Mouse (Mus musculus): ENCODE data around the gene Uaca. TPM values are rescaled to one million over a fixed set of nuclear protein-coding genes. Genes with fewer than 3 reads are reported as not detected.

The Uaca gene
- polyA plus RNA-seq, 1 experiment from 2014 or later = 7.3 TPM

DNA sequence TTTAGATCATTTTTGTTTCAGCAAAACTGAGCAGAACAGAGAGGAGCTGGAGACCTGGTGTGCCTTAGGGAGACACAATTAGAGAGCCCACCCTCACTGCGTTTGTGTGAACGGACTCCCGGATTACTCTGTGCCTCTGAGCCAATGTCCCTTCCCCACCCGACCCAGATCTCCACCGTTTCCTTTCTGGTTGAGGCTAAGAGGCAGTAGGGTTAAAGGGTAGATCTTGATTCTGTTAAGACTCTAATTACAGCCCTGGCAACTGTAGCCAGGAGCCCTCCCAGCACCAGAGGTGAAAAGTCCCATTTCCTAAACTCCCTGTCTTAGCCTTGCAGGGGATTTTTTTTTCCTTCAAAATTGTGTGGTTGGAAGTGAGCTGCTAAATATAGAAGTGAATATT, 47.1 kb downstream of the Uaca start:
- H3K27ac ChIP-seq = no peak overlapping the region
- H3K4me3 ChIP-seq = no peak overlapping the region
- no peak for ATAC-seq
- H3K4me1 ChIP-seq = peaks cover 8% of the 10 kb centered on the region; the same call in 1 of the 2 replicates
- no peaks in the 10 kb centered on the region for H3K36me3 ChIP-seq
- H3K27me3 ChIP-seq (replicated peaks) = no peaks in the 10 kb centered on the region
- no peaks in the 10 kb centered on the region for H3K9me3 ChIP-seq (replicated peaks)
- no peak overlapping the region for H3K9ac ChIP-seq
- no peak overlapping the region for H3K4me2 ChIP-seq
- WGBS (ENCODE audit: insufficient replicate concordance) = 50% methylated on average over 5 of the region's 5 CpGs

- no peaks in the 10 kb centered on the region for H3K36me3 ChIP-seq
- no peak overlapping the region for H3K4me3 ChIP-seq
- no peak overlapping the region for H3K27ac ChIP-seq
- WGBS (ENCODE audit: insufficient replicate concordance) = 64% methylated on average over 6 of the region's 6 CpGs
- H3K4me1 ChIP-seq = no peaks in the 10 kb centered on the region
- no peaks in the 10 kb centered on the region for H3K9me3 ChIP-seq (replicated peaks)
- ATAC-seq = peak; percentile 46; the same call in 1 of the 2 replicates
- H3K9ac ChIP-seq = no peak overlapping the region
- no peak overlapping the region for H3K4me2 ChIP-seq
- H3K27me3 ChIP-seq (replicated peaks) = no peaks in the 10 kb centered on the region
Measured at GRCm38 (mm10) chr9:60843415-60844076, 49.2 kb downstream of the Uaca start.

- no peaks in the 10 kb centered on the region for H3K9me3 ChIP-seq (replicated peaks)
- no peak overlapping the region for H3K27ac ChIP-seq
- H3K27me3 ChIP-seq (replicated peaks) = no peaks in the 10 kb centered on the region
- H3K4me3 ChIP-seq = no peak overlapping the region
- H3K9ac ChIP-seq = no peak overlapping the region
- H3K4me2 ChIP-seq = no peak overlapping the region
- WGBS (ENCODE audit: insufficient replicate concordance) = 62% methylated on average over 9 of the region's 9 CpGs
- H3K4me1 ChIP-seq = no peaks in the 10 kb centered on the region
- ATAC-seq = no peak
- no peaks in the 10 kb centered on the region; the same call in 1 of the 2 replicates for H3K36me3 ChIP-seq
Measured at GRCm38 (mm10) chr9:60848730-60849129, 54.4 kb downstream of the Uaca start.

- Histone ChIP-seq H3K27ac (no peak overlapping the region), H3K4me2 (no peak overlapping the region), H3K9me3 (replicated peaks) (no peaks in the 10 kb centered on the region), H3K9ac (no peak overlapping the region), H3K27me3 (replicated peaks) (no peaks in the 10 kb centered on the region), H3K4me1 (no peaks in the 10 kb centered on the region), H3K4me3 (no peak overlapping the region), H3K36me3 (peaks cover 4% of the 10 kb centered on the region; the same call in 1 of the 2 replicates)
- ATAC-seq = no peak
- 67% methylated on average over 12 of the region's 12 CpGs for WGBS (ENCODE audit: insufficient replicate concordance)
Measured at GRCm38 (mm10) chr9:60849986-60850385, 55.6 kb downstream of the Uaca start.

DNA sequence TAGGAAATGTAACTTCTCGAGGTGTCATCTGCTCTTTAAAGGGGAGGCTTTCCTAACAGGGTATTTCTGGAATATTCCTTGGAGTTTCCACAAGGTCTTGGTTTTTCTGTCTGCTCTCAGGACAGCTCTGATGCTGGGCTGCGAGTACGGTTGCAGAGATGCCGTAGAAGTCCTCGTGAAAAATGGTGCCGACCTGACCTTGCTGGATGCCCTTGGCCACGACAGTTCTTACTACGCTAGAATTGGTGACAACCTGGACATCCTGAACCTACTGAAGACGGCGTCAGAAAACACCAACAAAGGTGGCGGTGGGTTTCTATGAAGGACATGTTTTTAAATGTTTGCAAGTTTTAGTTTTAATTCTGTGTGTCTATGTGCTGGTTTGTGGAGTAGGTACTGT, 59.9 kb downstream of the Uaca start:
- no peak overlapping the region for H3K4me2 ChIP-seq
- peaks cover 3% of the 10 kb centered on the region; the same call in 1 of the 2 replicates for H3K4me1 ChIP-seq
- no peak overlapping the region for H3K27ac ChIP-seq
- no peaks in the 10 kb centered on the region for H3K9me3 ChIP-seq (replicated peaks)
- no peak overlapping the region for H3K4me3 ChIP-seq
- no peak overlapping the region for H3K9ac ChIP-seq
- ATAC-seq = no peak
- peaks cover 4% of the 10 kb centered on the region; the same call in 1 of the 2 replicates for H3K36me3 ChIP-seq
- WGBS (ENCODE audit: insufficient replicate concordance) = 75% methylated on average over 11 of the region's 11 CpGs
- no peaks in the 10 kb centered on the region for H3K27me3 ChIP-seq (replicated peaks)

DNA sequence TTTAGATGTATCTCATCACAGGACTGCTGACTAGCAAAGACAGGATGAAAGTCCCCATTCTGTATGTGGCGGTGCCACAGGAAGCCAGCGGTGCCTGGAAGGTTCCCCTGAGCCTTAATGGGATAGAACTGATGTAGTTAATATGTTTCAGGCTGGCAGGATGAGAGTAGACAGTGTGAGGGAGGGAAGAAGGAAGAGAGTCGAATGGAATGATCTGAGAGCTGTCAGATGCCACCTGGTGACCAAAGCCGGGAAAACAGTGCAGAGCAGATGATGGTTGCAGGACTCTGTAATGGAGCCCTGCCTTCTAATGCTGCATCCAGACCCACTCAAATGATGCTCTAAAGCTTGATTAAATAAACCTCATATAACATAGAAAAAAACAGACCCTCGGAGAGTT, 63.5 kb downstream of the Uaca start:
- WGBS (ENCODE audit: insufficient replicate concordance) = 27% methylated on average over 5 of the region's 5 CpGs

DNA sequence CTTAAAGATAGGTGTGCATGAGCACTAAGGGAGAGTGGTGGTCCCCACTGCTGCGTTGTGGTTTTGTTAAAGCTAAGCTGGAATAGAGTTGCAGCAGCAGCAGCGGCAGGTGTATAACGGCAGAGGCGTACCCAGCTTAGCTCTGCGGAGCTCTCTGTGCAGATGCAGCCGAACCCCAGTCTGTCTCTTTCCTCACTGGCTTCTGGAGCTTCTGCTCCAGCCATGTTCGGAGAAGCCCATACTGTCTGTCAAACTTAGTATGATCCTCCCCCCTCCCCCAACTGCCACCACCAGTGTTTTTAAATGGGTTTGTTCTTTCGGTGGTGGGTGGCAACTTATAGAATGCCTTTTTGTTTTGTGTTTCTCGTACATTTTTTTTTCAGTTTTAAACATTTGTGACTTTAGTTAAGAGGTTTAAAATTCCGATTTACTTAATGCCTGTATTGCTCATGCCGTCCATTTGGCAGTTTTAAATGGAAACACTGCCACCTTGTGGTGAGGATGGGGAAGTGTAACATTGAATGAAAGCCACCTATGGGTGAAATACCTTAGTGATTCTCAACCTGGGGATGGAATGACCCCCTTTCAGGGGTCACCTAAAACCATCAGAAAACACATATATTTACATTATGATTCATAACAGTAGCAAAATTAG, 64.1 kb downstream of the Uaca start:
- H3K27ac ChIP-seq = no peak overlapping the region
- peak overlapping the region; percentile 38 for H3K4me2 ChIP-seq
- H3K9me3 ChIP-seq (replicated peaks) = no peaks in the 10 kb centered on the region
- no peaks in the 10 kb centered on the region for H3K27me3 ChIP-seq (replicated peaks)
- no peak overlapping the region for H3K4me3 ChIP-seq
- H3K4me1 ChIP-seq = peaks cover 3% of the 10 kb centered on the region; the same call in 1 of the 2 replicates
- ATAC-seq = no peak
- WGBS (ENCODE audit: insufficient replicate concordance) = 36% methylated on average over 11 of the region's 11 CpGs
- peaks cover 4% of the 10 kb centered on the region; the same call in 1 of the 2 replicates for H3K36me3 ChIP-seq
- no peak overlapping the region for H3K9ac ChIP-seq

More for the DNA sequence above, 63.5 kb downstream of the Uaca start:
- Histone ChIP-seq H3K4me1 (peaks cover 3% of the 10 kb centered on the region; the same call in 1 of the 2 replicates), H3K4me2 (no peak overlapping the region), H3K27me3 (replicated peaks) (no peaks in the 10 kb centered on the region), H3K36me3 (peaks cover 4% of the 10 kb centered on the region; the same call in 1 of the 2 replicates), H3K9ac (no peak overlapping the region), H3K4me3 (no peak overlapping the region), H3K27ac (no peak overlapping the region), H3K9me3 (replicated peaks) (no peaks in the 10 kb centered on the region)
- ATAC-seq = no peak

DNA sequence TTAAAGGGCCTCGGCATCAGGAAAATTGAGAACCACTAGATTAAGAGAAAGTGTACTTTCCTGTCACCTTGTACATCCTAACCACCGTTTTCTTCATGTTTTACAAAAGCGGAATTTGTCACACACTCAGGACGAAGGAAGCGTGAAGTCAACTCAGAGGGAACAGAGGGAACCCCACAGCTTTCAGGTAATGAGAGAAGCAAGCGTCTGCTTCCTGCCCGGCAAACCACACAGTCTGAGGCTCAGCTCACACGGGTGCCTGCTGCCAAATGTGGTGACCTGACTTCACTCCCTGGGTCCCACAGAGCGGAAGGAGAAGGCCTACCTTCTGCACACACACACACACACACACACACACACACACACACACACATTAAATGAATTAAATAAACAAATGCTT, 64.7 kb downstream of the Uaca start:
- Histone ChIP-seq H3K27me3 (replicated peaks) (no peaks in the 10 kb centered on the region), H3K27ac (no peak overlapping the region), H3K36me3 (peaks cover 4% of the 10 kb centered on the region; the same call in 1 of the 2 replicates), H3K4me1 (peaks cover 3% of the 10 kb centered on the region; the same call in 1 of the 2 replicates), H3K9ac (no peak overlapping the region), H3K4me3 (no peak overlapping the region), H3K4me2 (no peak overlapping the region), H3K9me3 (replicated peaks) (no peaks in the 10 kb centered on the region)
- no peak for ATAC-seq
- 64% methylated on average over 9 of the region's 9 CpGs for WGBS (ENCODE audit: insufficient replicate concordance)

GRCm38 (mm10) chr9:60861030-60861429, 66.7 kb downstream of the Uaca start:
- Histone ChIP-seq H3K4me2 (no peak overlapping the region), H3K36me3 (no peaks in the 10 kb centered on the region; the same call in 1 of the 2 replicates), H3K9me3 (replicated peaks) (no peaks in the 10 kb centered on the region), H3K27me3 (replicated peaks) (no peaks in the 10 kb centered on the region), H3K4me1 (peaks cover 3% of the 10 kb centered on the region; the same call in 1 of the 2 replicates), H3K9ac (no peak overlapping the region), H3K4me3 (no peak overlapping the region), H3K27ac (no peak overlapping the region)
- 79% methylated on average over 5 of the region's 5 CpGs for WGBS (ENCODE audit: insufficient replicate concordance)
- ATAC-seq = no peak

DNA sequence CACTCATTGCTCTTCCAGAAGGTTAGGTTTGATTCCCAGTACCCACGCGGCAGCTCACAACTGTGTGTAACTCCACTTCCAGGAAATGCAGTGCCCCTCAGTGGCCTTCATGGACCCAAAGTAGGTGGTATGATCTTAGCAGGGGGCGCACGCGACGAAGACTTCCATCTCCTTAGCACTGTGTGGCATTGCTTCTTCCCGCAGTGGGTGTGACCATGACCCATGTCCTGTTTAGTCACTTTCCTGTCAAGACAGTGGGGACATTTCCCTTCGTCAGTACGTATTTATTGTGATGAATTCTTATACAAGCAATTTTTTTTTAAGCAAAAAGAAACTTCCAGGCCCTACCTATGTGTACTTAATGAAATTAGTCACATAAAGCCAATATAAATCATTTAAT, 70.3 kb downstream of the Uaca start:
- Histone ChIP-seq H3K4me2 (no peak overlapping the region), H3K4me1 (no peaks in the 10 kb centered on the region), H3K4me3 (no peak overlapping the region), H3K36me3 (no peaks in the 10 kb centered on the region; the same call in 1 of the 2 replicates), H3K27me3 (replicated peaks) (no peaks in the 10 kb centered on the region), H3K27ac (no peak overlapping the region), H3K9ac (no peak overlapping the region), H3K9me3 (replicated peaks) (no peaks in the 10 kb centered on the region)
- no peak for ATAC-seq
- WGBS (ENCODE audit: insufficient replicate concordance) = 71% methylated on average over 9 of the region's 9 CpGs

- peaks cover 3% of the 10 kb centered on the region; the same call in 1 of the 2 replicates for H3K36me3 ChIP-seq
- no peak overlapping the region for H3K4me3 ChIP-seq
- no peaks in the 10 kb centered on the region for H3K4me1 ChIP-seq
- ATAC-seq = no peak
- no peak overlapping the region for H3K27ac ChIP-seq
- H3K27me3 ChIP-seq (replicated peaks) = no peaks in the 10 kb centered on the region
- WGBS (ENCODE audit: insufficient replicate concordance) = 60% methylated on average over 4 of the region's 4 CpGs
- H3K9ac ChIP-seq = no peak overlapping the region
- H3K4me2 ChIP-seq = no peak overlapping the region
- no peaks in the 10 kb centered on the region for H3K9me3 ChIP-seq (replicated peaks)
Measured at GRCm38 (mm10) chr9:60865866-60866265, 71.5 kb downstream of the Uaca start.

DNA sequence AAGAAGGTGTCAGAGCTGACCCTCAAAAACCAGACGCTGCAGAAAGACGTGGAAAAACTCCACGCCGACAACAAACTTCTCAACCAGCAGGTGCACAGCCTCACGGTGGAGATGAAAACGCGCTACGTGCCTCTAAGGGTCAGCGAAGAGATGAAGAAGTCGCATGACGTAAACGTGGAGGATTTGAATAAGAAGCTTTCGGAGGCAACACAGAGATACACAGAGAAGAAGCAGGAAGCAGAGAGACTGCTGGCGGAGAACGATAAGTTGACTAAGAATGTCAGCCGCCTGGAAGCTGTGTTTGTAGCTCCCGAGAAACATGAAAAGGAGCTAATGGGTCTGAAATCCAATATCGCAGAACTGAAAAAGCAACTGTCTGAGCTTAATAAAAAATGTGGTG, 76.1 kb downstream of the Uaca start:
- H3K9me3 ChIP-seq (replicated peaks) = no peaks in the 10 kb centered on the region
- no peak overlapping the region for H3K9ac ChIP-seq
- H3K27ac ChIP-seq = no peak overlapping the region
- 79% methylated on average over 18 of the region's 18 CpGs for WGBS (ENCODE audit: insufficient replicate concordance)
- H3K36me3 ChIP-seq = peaks cover 13% of the 10 kb centered on the region; the same call in 1 of the 2 replicates
- H3K4me2 ChIP-seq = no peak overlapping the region
- no peaks in the 10 kb centered on the region for H3K27me3 ChIP-seq (replicated peaks)
- no peaks in the 10 kb centered on the region for H3K4me1 ChIP-seq
- no peak for ATAC-seq
- H3K4me3 ChIP-seq = no peak overlapping the region

All from liver, embryonic 12.5 days (tissue).